Mouse (Mus musculus): ENCODE measurements around the gene Vps35l. TPM values are rescaled to one million over a fixed set of nuclear protein-coding genes. Genes with fewer than 3 reads are reported as not detected.

Vps35l gene
- polyA plus RNA-seq, 1 experiment = 106 TPM

- no peak overlapping the region for H3K27ac ChIP-seq (ENCODE audit: insufficient read depth, low read length)
- no peaks in the 10 kb centered on the region for H3K4me1 ChIP-seq (ENCODE audit: control insufficient read depth, insufficient read depth, low read length)
- no peak overlapping the region for H3K4me3 ChIP-seq (ENCODE audit: insufficient read depth, low read length)
- TF ChIP-seq CTCF (IDR thresholded peaks at IDR 0.05; ENCODE audit: borderline replicate concordance, insufficient read depth, low read length) = no peak
- no peak for TF ChIP-seq POLR2A (IDR thresholded peaks at IDR 0.05; ENCODE audit: low read depth, low read length)
Observed at GRCm38 (mm10) chr7:118811407-118812106, 71.5 kb downstream of the Vps35l start.

- TF ChIP-seq POLR2A (IDR thresholded peaks at IDR 0.05; ENCODE audit: low read depth, low read length) (no peak), CTCF (IDR thresholded peaks at IDR 0.05; ENCODE audit: borderline replicate concordance, insufficient read depth, low read length) (no peak)
- no peak overlapping the region for H3K4me3 ChIP-seq (ENCODE audit: insufficient read depth, low read length)
- H3K27ac ChIP-seq (ENCODE audit: insufficient read depth, low read length) = no peak overlapping the region
- no peaks in the 10 kb centered on the region for H3K4me1 ChIP-seq (ENCODE audit: control insufficient read depth, insufficient read depth, low read length)
Observed at GRCm38 (mm10) chr7:118813592-118813991, 73.6 kb downstream of the Vps35l start.

DNA sequence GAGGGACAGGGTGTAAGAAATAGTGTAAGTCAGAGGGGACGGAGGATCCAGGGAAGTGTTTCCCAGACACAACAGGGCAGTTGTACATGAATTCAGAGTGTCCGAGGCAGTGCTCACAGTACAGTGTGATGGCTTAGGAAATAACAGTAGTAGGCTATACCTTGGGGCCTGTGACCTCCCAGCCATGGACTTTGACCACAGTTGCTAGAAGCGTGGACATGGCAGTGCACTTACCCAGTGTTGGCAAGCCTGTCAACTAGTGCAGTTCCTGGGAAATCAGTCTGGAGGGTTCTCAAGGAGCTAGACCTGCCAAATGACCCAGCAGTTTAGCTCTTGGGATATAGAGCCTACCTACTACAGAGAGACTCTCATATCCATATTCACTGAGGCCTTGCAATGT lies 76.2 kb downstream of the Vps35l start:
- Histone ChIP-seq H3K27ac (ENCODE audit: insufficient read depth, low read length) (no peak overlapping the region), H3K4me3 (ENCODE audit: insufficient read depth, low read length) (no peak overlapping the region), H3K4me1 (ENCODE audit: control insufficient read depth, insufficient read depth, low read length) (no peaks in the 10 kb centered on the region)
- no peak for TF ChIP-seq POLR2A (IDR thresholded peaks at IDR 0.05; ENCODE audit: low read depth, low read length)
- TF ChIP-seq CTCF (IDR thresholded peaks at IDR 0.05; ENCODE audit: borderline replicate concordance, insufficient read depth, low read length) = no peak

DNA sequence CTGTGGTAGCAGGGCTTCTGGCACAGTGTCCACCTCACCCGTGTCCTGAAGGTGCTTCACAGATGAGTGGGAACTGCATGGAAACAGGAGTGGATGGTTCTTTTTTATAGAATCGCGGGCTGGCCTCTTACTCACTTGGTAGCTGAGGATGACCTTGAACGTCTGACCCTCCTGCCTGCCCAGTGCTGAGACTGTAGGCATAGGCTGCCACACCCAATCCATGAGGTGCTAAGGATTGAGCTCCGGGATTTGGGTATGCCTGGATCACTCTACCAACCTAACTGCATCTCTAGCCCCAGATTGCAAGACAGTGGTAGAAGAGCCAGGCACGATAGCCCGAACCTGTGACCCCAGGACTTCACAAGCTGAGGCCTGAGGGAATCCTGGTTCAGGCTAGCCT lies 77.7 kb downstream of the Vps35l start:
- TF ChIP-seq CTCF (IDR thresholded peaks at IDR 0.05; ENCODE audit: borderline replicate concordance, insufficient read depth, low read length) = no peak
- Histone ChIP-seq H3K4me3 (ENCODE audit: insufficient read depth, low read length) (no peak overlapping the region), H3K4me1 (ENCODE audit: control insufficient read depth, insufficient read depth, low read length) (no peaks in the 10 kb centered on the region), H3K27ac (ENCODE audit: insufficient read depth, low read length) (no peak overlapping the region)

DNA sequence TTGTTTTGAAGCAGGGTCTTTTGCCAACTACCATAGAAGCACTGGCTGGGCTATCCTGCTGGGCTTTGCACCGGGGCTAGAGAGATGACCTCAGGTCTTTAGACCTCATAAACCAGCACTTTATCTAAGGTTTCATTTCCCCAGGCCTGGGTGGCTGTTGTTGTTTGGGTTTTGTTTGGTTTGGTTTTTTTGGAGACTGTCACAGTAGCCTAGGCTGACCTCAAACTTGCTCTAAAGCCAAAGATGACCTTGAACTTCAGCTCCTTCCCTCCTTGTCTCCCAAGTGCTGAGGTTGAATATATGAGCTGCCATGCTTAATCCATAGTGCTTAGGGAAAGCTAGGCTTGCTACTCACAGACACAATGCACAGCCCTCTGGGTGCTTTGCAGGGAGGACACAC lies 79.6 kb downstream of the Vps35l start:
- TF ChIP-seq POLR2A (IDR thresholded peaks at IDR 0.05; ENCODE audit: low read depth, low read length) = no peak
- no peak for TF ChIP-seq CTCF (IDR thresholded peaks at IDR 0.05; ENCODE audit: borderline replicate concordance, insufficient read depth, low read length)

DNA sequence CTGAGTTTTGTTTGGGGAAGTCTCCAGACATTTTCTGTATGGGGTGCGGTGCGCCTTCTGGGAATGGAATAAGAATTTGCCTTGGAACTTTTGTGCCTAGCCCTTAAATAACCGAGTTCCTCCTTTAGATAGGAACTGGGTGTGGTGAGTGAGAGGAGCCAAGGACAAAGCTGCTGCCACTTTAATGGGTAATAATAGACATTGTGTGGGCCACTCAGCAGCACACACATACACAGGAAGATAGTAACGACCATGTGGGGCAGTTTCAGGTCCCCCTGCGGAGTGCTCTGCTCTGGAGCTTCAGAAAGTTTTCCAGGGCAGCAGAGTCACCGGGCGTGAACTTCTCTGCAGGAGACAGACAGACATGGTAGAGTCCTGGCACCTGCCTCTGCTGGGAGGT lies 81.3 kb downstream of the Vps35l start:
- no peaks in the 10 kb centered on the region for H3K4me1 ChIP-seq (ENCODE audit: control insufficient read depth, insufficient read depth, low read length)
- H3K4me3 ChIP-seq (ENCODE audit: insufficient read depth, low read length) = no peak overlapping the region
- no peak overlapping the region for H3K27ac ChIP-seq (ENCODE audit: insufficient read depth, low read length)
- TF ChIP-seq POLR2A (IDR thresholded peaks at IDR 0.05; ENCODE audit: low read depth, low read length) (no peak), CTCF (IDR thresholded peaks at IDR 0.05; ENCODE audit: borderline replicate concordance, insufficient read depth, low read length) (no peak)

More for the DNA sequence above, 79.6 kb downstream of the Vps35l start:
- H3K27ac ChIP-seq (ENCODE audit: insufficient read depth, low read length) = no peak overlapping the region
- no peaks in the 10 kb centered on the region for H3K4me1 ChIP-seq (ENCODE audit: control insufficient read depth, insufficient read depth, low read length)
- H3K4me3 ChIP-seq (ENCODE audit: insufficient read depth, low read length) = no peak overlapping the region

- Histone ChIP-seq H3K4me3 (ENCODE audit: insufficient read depth, low read length) (no peak overlapping the region), H3K4me1 (ENCODE audit: control insufficient read depth, insufficient read depth, low read length) (no peaks in the 10 kb centered on the region), H3K27ac (ENCODE audit: insufficient read depth, low read length) (no peak overlapping the region)
- no peak for TF ChIP-seq CTCF (IDR thresholded peaks at IDR 0.05; ENCODE audit: borderline replicate concordance, insufficient read depth, low read length)
- no peak for TF ChIP-seq POLR2A (IDR thresholded peaks at IDR 0.05; ENCODE audit: low read depth, low read length)
Observed at GRCm38 (mm10) chr7:118821887-118822556, 82.0 kb downstream of the Vps35l start.

- Histone ChIP-seq H3K27ac (ENCODE audit: insufficient read depth, low read length) (no peak overlapping the region), H3K4me3 (ENCODE audit: insufficient read depth, low read length) (no peak overlapping the region), H3K4me1 (ENCODE audit: control insufficient read depth, insufficient read depth, low read length) (no peaks in the 10 kb centered on the region; the same call in 1 of the 2 replicates)
- TF ChIP-seq POLR2A (IDR thresholded peaks at IDR 0.05; ENCODE audit: low read depth, low read length) (no peak), CTCF (IDR thresholded peaks at IDR 0.05; ENCODE audit: borderline replicate concordance, insufficient read depth, low read length) (no peak)
Observed at GRCm38 (mm10) chr7:118824451-118824850, 84.4 kb downstream of the Vps35l start.

- no peak overlapping the region for H3K4me3 ChIP-seq (ENCODE audit: insufficient read depth, low read length)
- TF ChIP-seq POLR2A (IDR thresholded peaks at IDR 0.05; ENCODE audit: low read depth, low read length) (no peak), CTCF (IDR thresholded peaks at IDR 0.05; ENCODE audit: borderline replicate concordance, insufficient read depth, low read length) (no peak)
- H3K27ac ChIP-seq (ENCODE audit: insufficient read depth, low read length) = no peak overlapping the region
- no peaks in the 10 kb centered on the region; the same call in 1 of the 2 replicates for H3K4me1 ChIP-seq (ENCODE audit: control insufficient read depth, insufficient read depth, low read length)
Observed at GRCm38 (mm10) chr7:118827975-118828416, 88.0 kb downstream of the Vps35l start.

GRCm38 (mm10) chr7:118837901-118838300 lies 97.9 kb downstream of the Vps35l start:
- no peak overlapping the region for H3K27ac ChIP-seq (ENCODE audit: insufficient read depth, low read length)
- 0 out of 2 replicates have a peak, but pooled peaks cover under 1% of the 10 kb centered on the region for H3K4me1 ChIP-seq (ENCODE audit: control insufficient read depth, insufficient read depth, low read length)
- no peak overlapping the region for H3K4me3 ChIP-seq (ENCODE audit: insufficient read depth, low read length)
- no peak for TF ChIP-seq CTCF (IDR thresholded peaks at IDR 0.05; ENCODE audit: borderline replicate concordance, insufficient read depth, low read length)
- no peak for TF ChIP-seq POLR2A (IDR thresholded peaks at IDR 0.05; ENCODE audit: low read depth, low read length)

All from embryonic fibroblast, embryonic 13.5 days (primary cell).